Mouse (Mus musculus): Measurements from ENCODE around the gene Olfr1396. TPM values are rescaled to one million over a fixed set of nuclear protein-coding genes. Genes with fewer than 3 reads are reported as not detected.

Olfr1396 gene
- not detected in 2 replicates for polyA plus RNA-seq (2012; rRNA removed)

- TF ChIP-seq CTCF (IDR thresholded peaks at IDR 0.05; ENCODE audit: borderline replicate concordance, extremely low read depth, insufficient read depth, insufficient read length) (no peak), POLR2A (IDR thresholded peaks at IDR 0.05; ENCODE audit: borderline replicate concordance, extremely low read depth, insufficient read depth, insufficient read length, poor library complexity, severe bottlenecking) (no peak)
- DNase-seq (ENCODE audit: low read depth) = no peak
Observed at GRCm38 (mm10) chr11:49114774-49115173, at the start of gene Olfr1396. Olfr1396 (minus strand) TSS chr11:49114874.

- no peak for DNase-seq (ENCODE audit: low read depth)
- TF ChIP-seq CTCF (IDR thresholded peaks at IDR 0.05; ENCODE audit: borderline replicate concordance, extremely low read depth, insufficient read depth, insufficient read length) (no peak), POLR2A (IDR thresholded peaks at IDR 0.05; ENCODE audit: borderline replicate concordance, extremely low read depth, insufficient read depth, insufficient read length, poor library complexity, severe bottlenecking) (no peak)
Observed at GRCm38 (mm10) chr11:49156821-49157814, 42.4 kb upstream of the Olfr1396 start.

GRCm38 (mm10) chr11:49154077-49154476 is 39.4 kb upstream of the Olfr1396 start, which contains the start of gene Olfr1394:
Olfr1394 (plus strand) TSS chr11:49154377.
- TF ChIP-seq POLR2A (IDR thresholded peaks at IDR 0.05; ENCODE audit: borderline replicate concordance, extremely low read depth, insufficient read depth, insufficient read length, poor library complexity, severe bottlenecking) (no peak), CTCF (IDR thresholded peaks at IDR 0.05; ENCODE audit: borderline replicate concordance, extremely low read depth, insufficient read depth, insufficient read length) (no peak)
- no peak for DNase-seq (ENCODE audit: low read depth)

GRCm38 (mm10) chr11:49141974-49142373 is 27.3 kb upstream of the Olfr1396 start, which contains the start of gene Olfr1395:
Olfr1395 (plus strand) TSS chr11:49142274.
- no peak for TF ChIP-seq POLR2A (IDR thresholded peaks at IDR 0.05; ENCODE audit: borderline replicate concordance, extremely low read depth, insufficient read depth, insufficient read length, poor library complexity, severe bottlenecking)
- no peak for TF ChIP-seq CTCF (IDR thresholded peaks at IDR 0.05; ENCODE audit: borderline replicate concordance, extremely low read depth, insufficient read depth, insufficient read length)
- DNase-seq (ENCODE audit: low read depth) = no peak

- TF ChIP-seq CTCF (IDR thresholded peaks at IDR 0.05; ENCODE audit: borderline replicate concordance, extremely low read depth, insufficient read depth, insufficient read length) (no peak), POLR2A (IDR thresholded peaks at IDR 0.05; ENCODE audit: borderline replicate concordance, extremely low read depth, insufficient read depth, insufficient read length, poor library complexity, severe bottlenecking) (no peak)
- DNase-seq (ENCODE audit: low read depth) = no peak
Observed at GRCm38 (mm10) chr11:49124169-49124568, 9.5 kb upstream of the Olfr1396 start.

- TF ChIP-seq POLR2A (IDR thresholded peaks at IDR 0.05; ENCODE audit: borderline replicate concordance, extremely low read depth, insufficient read depth, insufficient read length, poor library complexity, severe bottlenecking) (no peak), CTCF (IDR thresholded peaks at IDR 0.05; ENCODE audit: borderline replicate concordance, extremely low read depth, insufficient read depth, insufficient read length) (no peak)
- no peak for DNase-seq (ENCODE audit: low read depth)
Observed at GRCm38 (mm10) chr11:49119635-49120034, 5.0 kb upstream of the Olfr1396 start.

GRCm38 (mm10) chr11:49114158-49114557 is 516 bp downstream of the Olfr1396 start:
- no peak for TF ChIP-seq POLR2A (IDR thresholded peaks at IDR 0.05; ENCODE audit: borderline replicate concordance, extremely low read depth, insufficient read depth, insufficient read length, poor library complexity, severe bottlenecking)
- no peak for TF ChIP-seq CTCF (IDR thresholded peaks at IDR 0.05; ENCODE audit: borderline replicate concordance, extremely low read depth, insufficient read depth, insufficient read length)
- DNase-seq (ENCODE audit: low read depth) = no peak

GRCm38 (mm10) chr11:49112624-49113219 is 2.0 kb downstream of the Olfr1396 start:
- no peak for TF ChIP-seq POLR2A (IDR thresholded peaks at IDR 0.05; ENCODE audit: borderline replicate concordance, extremely low read depth, insufficient read depth, insufficient read length, poor library complexity, severe bottlenecking)
- TF ChIP-seq CTCF (IDR thresholded peaks at IDR 0.05; ENCODE audit: borderline replicate concordance, extremely low read depth, insufficient read depth, insufficient read length) = no peak
- DNase-seq (ENCODE audit: low read depth) = no peak

GRCm38 (mm10) chr11:49111000-49111399 is 3.7 kb downstream of the Olfr1396 start:
- no peak for DNase-seq (ENCODE audit: low read depth)
- no peak for TF ChIP-seq CTCF (IDR thresholded peaks at IDR 0.05; ENCODE audit: borderline replicate concordance, extremely low read depth, insufficient read depth, insufficient read length)
- no peak for TF ChIP-seq POLR2A (IDR thresholded peaks at IDR 0.05; ENCODE audit: borderline replicate concordance, extremely low read depth, insufficient read depth, insufficient read length, poor library complexity, severe bottlenecking)

GRCm38 (mm10) chr11:49108833-49109232 is 5.8 kb downstream of the Olfr1396 start:
- TF ChIP-seq CTCF (IDR thresholded peaks at IDR 0.05; ENCODE audit: borderline replicate concordance, extremely low read depth, insufficient read depth, insufficient read length) = peak; percentile 53; the same call in 1 of the 2 replicates
- TF ChIP-seq POLR2A (IDR thresholded peaks at IDR 0.05; ENCODE audit: borderline replicate concordance, extremely low read depth, insufficient read depth, insufficient read length, poor library complexity, severe bottlenecking) = no peak
- DNase-seq (ENCODE audit: low read depth) = peak; percentile 35
